Mouse (Mus musculus) liver, embryonic 14.5 days (tissue): ENCODE measurements at regions not wholly inside any gene's neighbourhood (a gene's known extent, or its start where the extent isn't known, plus 50 kb on each side); places are given as distances from the start of the nearest gene placed in this dataset.
A peak's percentile ranks its signal among the peaks of the same experiment; 100 is the strongest.

Source experiments
- ATAC-seq: fragments of 200-750 bp; cut with Nextera tagmentation; 2 replicates; pipeline ENCODE4 v1.8.0; 2017; ENCODE audit warnings: moderate number of reproducible peaks, mild to moderate bottlenecking, moderate library complexity; ENCODE audit not compliant: insufficient read depth
- DNase-seq, 3 experiments: peaks; one replicate each; pipeline ENCODE4 v3.0.0-alpha.2; 2012 to 2013; ENCODE audit warnings: low read depth in 3 of 3, low spot score in 3 of 3
- H3K27ac ChIP-seq: fragments of 300-500 bp; sonication (generic); 2 replicates; pipeline ENCODE4 v1.5.1; 2014; ENCODE audit warnings: moderate library complexity, mild to moderate bottlenecking, control low read depth, inconsistent platforms
- H3K27me3 ChIP-seq: fragments of 300-500 bp; sonication (generic); 2 replicates; pipeline ENCODE4 v1.6.1; 2014; ENCODE audit warnings: mild to moderate bottlenecking, low read length, moderate library complexity; ENCODE audit not compliant: control insufficient read depth, insufficient read depth
- H3K36me3 ChIP-seq: fragments of 300-500 bp; sonication (generic); replicated peaks from 2 replicates; pipeline ENCODE4 v1.6.1; 2014; ENCODE audit warnings: low read depth; ENCODE audit not compliant: control insufficient read depth, insufficient read depth
- H3K4me1 ChIP-seq, 2 experiments: fragments of 200-500 bp in 1 of 2; fragments of 300-500 bp in 1 of 2; sonication (generic) in 1 of 2; replicated peaks; 2 replicates each; pipeline ENCODE4 v1.6.1; 2012 to 2014; ENCODE audit warnings: antibody characterized with exemption in 1 of 2, inconsistent platforms in 1 of 2, low read length in 1 of 2; ENCODE audit not compliant: control insufficient read depth in 2 of 2, insufficient read depth in 2 of 2
- H3K4me2 ChIP-seq: fragments of 300-500 bp; sonication (generic); 2 replicates; pipeline ENCODE4 v1.6.1; 2014; ENCODE audit warnings: low read depth, mild to moderate bottlenecking, control low read depth, moderate library complexity
- H3K4me3 ChIP-seq, 2 experiments: fragments of 200-500 bp in 1 of 2; fragments of 300-500 bp in 1 of 2; sonication (generic) in 1 of 2; 2 replicates each; pipeline ENCODE4 v1.5.1; 2012 to 2014; ENCODE audit warnings: low read depth in 2 of 2, low read length in 2 of 2, mild to moderate bottlenecking in 2 of 2, control low read depth in 1 of 2, inconsistent platforms in 1 of 2, moderate library complexity in 1 of 2; ENCODE audit not compliant: insufficient read depth in 1 of 2
- H3K9ac ChIP-seq: fragments of 300-500 bp; sonication (generic); replicated peaks from 2 replicates; pipeline ENCODE4 v1.6.1; 2014; ENCODE audit warnings: mild to moderate bottlenecking, control low read depth, moderate library complexity
- H3K9me3 ChIP-seq: fragments of 300-500 bp; sonication (generic); 2 replicates; pipeline ENCODE4 v1.6.1; 2016; ENCODE audit warnings: low read length, mixed read lengths; ENCODE audit not compliant: control insufficient read depth
- CTCF ChIP-seq: IDR thresholded peaks from 2 replicates; pipeline ENCODE4 v1.5.1; 2016; ENCODE audit warnings: antibody characterized with exemption, low read depth, control low read depth
- EP300 ChIP-seq: IDR thresholded peaks from 2 replicates; pipeline ENCODE4 v1.6.1; 2016; ENCODE audit warnings: antibody characterized with exemption, low read depth
- WGBS: fragments of 180-500 bp; shearing (Covaris S2); extraction: QIAGEN DNeasy Blood & Tissue Kit; methylation state at CpG from one replicate; pipeline ENCODE4 v1.1.7; 2014; ENCODE audit not compliant: insufficient replicate concordance; 5-methylcytosine and 5-hydroxymethylcytosine counted together

DNA sequence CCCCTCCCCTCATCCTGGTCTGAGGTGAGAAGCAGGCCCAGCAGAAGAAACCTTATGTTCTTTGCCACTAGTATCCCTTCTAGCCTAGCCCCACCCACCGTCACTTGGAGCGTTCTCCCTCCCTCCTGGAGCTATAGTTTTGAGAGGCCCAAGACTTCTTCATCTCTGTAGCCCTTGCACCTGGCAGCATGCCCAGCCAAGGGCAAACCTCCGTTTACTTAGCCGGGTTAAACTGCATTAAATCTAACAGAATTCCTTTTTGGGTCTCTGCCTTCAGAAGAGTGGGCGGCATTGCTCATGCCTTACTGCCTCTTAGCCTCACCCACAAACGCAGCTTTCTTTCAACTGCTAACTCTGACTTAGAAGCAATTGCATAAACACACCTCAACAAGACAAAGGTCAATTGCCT is 85.3 kb upstream of the Arntl start:
- DNase-seq (no peak), ATAC-seq (no peak)
- Histone ChIP-seq H3K27me3 (no peaks in the 10 kb centered on the region), H3K4me2 (no peak overlapping the region), H3K27ac (no peak overlapping the region), H3K4me1 (no peaks in the 10 kb centered on the region), H3K9ac (no peak overlapping the region), H3K36me3 (no peaks in the 10 kb centered on the region), H3K9me3 (no peaks in the 10 kb centered on the region), H3K4me3 (no peak overlapping the region)
- 45% methylated on average over 6 of the region's 6 CpGs for WGBS
- no peak for TF ChIP-seq EP300
- no peak for TF ChIP-seq CTCF

DNA sequence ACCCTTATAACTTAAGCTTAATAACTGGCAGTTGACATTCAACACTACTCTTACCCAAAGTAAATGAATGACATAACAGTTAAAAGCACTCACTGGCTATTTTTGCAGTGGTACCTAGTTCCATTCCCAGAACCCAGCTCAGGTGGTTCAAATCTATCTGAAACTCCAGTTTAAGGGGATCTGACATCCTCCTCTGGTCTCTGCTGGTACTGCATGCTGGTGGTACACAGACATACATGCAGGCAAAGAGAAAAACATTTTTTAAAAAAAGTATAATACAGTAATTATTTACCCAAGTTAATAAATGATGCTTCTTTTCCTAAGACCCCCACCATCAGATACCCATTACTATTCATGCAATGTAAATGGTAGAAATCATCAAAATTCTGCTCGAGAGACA is 81.3 kb upstream of the Arntl start:
- H3K9me3 ChIP-seq = no peaks in the 10 kb centered on the region
- H3K4me3 ChIP-seq = no peak overlapping the region
- H3K36me3 ChIP-seq = no peaks in the 10 kb centered on the region
- H3K27ac ChIP-seq = no peak overlapping the region
- no peaks in the 10 kb centered on the region for H3K27me3 ChIP-seq
- H3K4me2 ChIP-seq = no peak overlapping the region
- TF ChIP-seq EP300 (no peak), CTCF (no peak)
- 43% methylated on average over 1 of the region's 1 CpGs for whole genome bisulfite sequencing
- H3K9ac ChIP-seq = no peak overlapping the region
- DNase-seq (no peak), ATAC-seq (no peak)
- H3K4me1 ChIP-seq = no peaks in the 10 kb centered on the region

DNA sequence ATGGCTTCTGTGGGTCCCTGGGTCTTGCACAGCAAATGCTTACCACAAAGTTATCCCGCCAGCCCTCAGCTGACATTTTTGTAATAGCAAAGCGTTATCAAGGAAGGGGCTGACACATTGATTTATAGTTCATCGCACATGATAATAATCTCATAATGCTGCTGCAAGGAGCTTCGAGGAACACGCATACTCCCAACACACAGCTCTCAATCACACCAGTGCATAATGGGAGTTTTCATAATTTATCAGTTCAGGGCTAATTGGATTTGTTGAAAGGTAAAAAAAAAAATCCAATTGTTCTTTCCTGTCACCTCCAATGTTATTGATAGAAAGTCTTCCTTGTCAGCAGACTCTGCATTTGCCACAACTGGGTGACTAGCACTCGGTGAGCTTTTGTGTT is 76.7 kb upstream of the Arntl start:
- TF ChIP-seq EP300 (no peak), CTCF (no peak)
- Histone ChIP-seq H3K4me2 (no peak overlapping the region), H3K4me3 (no peak overlapping the region), H3K9me3 (no peaks in the 10 kb centered on the region), H3K36me3 (no peaks in the 10 kb centered on the region), H3K27me3 (no peaks in the 10 kb centered on the region), H3K4me1 (no peaks in the 10 kb centered on the region), H3K27ac (no peak overlapping the region), H3K9ac (no peak overlapping the region)
- DNase-seq (no peak), ATAC-seq (no peak)
- WGBS = 72% methylated on average over 6 of the region's 6 CpGs

DNA sequence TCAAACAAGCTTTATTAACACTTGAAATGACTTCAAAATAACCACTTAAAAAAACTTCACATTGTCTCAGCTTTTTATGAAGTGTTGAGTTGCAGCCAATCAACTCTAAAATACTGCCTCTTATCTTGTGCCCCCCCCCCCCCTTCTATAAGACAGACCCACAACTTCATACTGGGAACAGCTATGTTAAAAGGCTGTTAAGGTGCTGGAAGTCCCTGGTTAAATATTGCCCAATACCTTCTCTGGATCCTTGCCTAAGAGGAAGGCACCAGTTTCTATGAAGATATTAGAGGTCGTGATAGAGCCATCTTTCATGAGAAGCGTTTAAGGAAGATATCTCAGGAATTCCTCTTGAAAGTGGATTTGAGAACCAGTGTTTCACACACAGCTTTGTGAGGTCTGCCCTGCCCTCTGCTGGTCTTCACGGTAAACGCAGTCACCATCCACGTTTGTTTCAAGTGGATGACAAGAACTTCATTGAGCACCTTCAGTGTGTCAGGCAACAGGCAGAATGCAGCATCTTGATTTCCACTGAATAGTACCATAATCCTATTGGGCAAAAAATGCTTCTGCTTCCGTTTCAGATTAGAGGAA is 75.2 kb upstream of the Arntl start:
- DNase-seq (no peak), ATAC-seq (no peak)
- Histone ChIP-seq H3K36me3 (no peaks in the 10 kb centered on the region), H3K4me2 (no peak overlapping the region), H3K27me3 (no peaks in the 10 kb centered on the region), H3K4me3 (no peak overlapping the region), H3K9me3 (no peaks in the 10 kb centered on the region), H3K4me1 (no peaks in the 10 kb centered on the region), H3K27ac (no peak overlapping the region), H3K9ac (no peak overlapping the region)
- 6% methylated on average over 6 of the region's 6 CpGs for WGBS
- TF ChIP-seq EP300 = no peak
- TF ChIP-seq CTCF = peak; percentile 72

DNA sequence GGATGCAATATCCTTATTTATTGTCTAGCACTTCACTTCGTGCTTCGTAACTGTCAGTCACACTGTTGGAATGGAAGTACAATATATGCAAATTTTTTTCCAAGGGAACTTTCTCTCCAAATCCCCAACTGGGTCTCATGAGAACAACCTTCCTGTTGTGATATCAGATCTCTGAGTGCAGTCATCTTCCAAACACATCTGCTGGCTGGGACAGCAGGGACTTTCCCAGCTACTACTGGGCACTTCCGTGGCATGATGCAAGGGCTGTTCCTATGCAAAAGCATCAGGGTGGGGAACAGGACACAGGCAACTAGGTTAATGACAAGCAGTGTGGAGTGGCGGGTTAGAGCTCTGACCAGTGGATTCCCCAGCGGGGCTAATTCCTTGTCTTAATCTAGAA is 73.4 kb upstream of the Arntl start:
- 52% methylated on average over 5 of the region's 5 CpGs for WGBS
- Histone ChIP-seq H3K4me3 (no peak overlapping the region), H3K27me3 (no peaks in the 10 kb centered on the region), H3K27ac (no peak overlapping the region), H3K9ac (no peak overlapping the region), H3K4me2 (no peak overlapping the region), H3K4me1 (no peaks in the 10 kb centered on the region), H3K36me3 (no peaks in the 10 kb centered on the region), H3K9me3 (no peaks in the 10 kb centered on the region)
- no peak for TF ChIP-seq CTCF
- TF ChIP-seq EP300 = no peak
- ATAC-seq = no peak
- DNase-seq = no peak
